Mouse (Mus musculus) heart, adult 8-10 months (tissue): Measurements from ENCODE around the gene Arl6ip4. TPM values are rescaled to one million over a fixed set of nuclear protein-coding genes. Genes with fewer than 3 reads are reported as not detected.

Experiments
- DNase-seq: peaks from one replicate; pipeline ENCODE4 v3.0.0; 2022; ENCODE audit warnings: low spot score
- total RNA-seq, 4 experiments: library from RNA; stranded (reverse); gene quantifications; 2 replicates each; pipeline ENCODE4 v1.2.4; 2022

The Arl6ip4 gene
- total RNA-seq, 4 experiments from 2014 or later = 34.8 to 38.4 (median 37.4) TPM

DNA sequence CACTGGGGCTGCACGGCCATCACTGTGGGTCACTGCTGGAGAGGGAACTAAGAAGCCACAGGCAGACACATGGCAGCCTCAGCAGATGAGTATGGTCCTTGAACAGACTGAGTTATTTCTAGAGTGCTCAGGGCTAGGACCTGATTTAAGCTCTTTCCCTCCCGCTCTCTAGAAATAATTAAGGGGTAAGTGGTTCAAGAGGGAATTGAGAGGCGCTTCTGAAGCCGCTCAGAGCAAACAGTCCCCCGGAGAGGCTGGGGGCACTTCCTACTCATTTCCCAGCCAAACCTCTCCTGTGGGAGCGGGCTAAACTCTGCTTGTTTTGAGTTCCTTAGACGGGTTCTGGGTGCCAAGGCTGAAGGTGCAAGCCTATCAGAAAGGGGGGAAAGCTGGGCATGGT lies 35.0 kb downstream of the Arl6ip4 start:
- DNase-seq = no peak

DNA sequence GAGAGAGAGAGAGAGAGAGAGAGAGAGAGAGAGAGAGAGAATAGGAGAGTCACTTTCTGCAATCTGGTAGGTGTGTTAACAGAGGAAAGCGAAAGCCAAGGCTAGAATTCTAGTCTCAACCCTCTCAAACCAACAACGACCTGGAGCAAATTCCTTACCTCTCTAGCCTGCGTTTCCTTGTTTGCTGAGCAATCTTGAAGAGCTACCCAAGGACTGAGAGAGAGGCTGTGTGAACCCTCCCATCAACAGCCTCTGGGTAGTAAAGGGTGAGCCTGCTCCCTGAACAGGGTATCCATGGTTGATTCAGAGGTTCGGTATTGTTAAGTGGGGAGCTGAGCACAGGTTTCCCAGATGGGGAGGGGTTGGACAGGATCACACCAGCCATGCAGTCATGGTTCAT lies 36.8 kb downstream of the Arl6ip4 start:
- no peak for DNase-seq

DNA sequence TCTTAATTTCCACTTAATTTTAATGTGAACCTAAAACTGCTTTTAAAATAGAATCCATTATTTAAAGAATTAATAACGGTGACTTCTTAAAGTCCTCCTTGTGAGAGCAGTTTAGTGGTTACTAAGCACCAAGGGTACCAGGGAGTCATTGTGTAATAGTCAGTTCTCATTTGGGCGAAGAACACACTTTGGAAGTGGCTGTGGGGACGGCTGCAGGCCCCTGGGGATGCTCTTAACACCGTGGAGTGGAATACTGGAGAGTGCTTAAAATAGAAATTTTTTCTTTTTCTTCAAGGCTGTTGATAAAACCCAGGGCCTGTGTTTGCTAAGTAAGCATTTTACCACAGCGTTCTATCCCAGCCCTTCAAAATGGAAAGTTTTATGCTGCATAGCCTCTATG lies 40.1 kb downstream of the Arl6ip4 start:
- no peak for DNase-seq

DNA sequence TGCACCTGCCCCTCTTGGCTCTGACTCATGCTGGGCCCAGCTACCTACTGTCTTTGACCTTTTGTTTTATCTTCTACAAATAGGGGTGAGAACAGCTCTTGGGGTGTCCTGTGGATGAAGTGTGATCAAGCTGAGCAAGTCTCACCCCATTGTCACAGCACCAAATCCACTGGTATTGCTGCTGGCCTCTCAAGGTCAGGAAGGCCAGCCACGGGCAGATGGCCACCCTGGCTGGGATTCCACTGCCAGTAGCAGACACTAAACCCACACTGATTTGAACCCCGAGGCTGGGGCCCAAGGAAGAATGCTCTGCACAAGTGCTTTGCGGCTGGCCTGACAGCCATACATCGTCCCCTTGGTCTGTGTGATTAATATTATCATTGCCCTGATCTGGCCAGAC lies 42.4 kb downstream of the Arl6ip4 start:
- no peak for DNase-seq

DNA sequence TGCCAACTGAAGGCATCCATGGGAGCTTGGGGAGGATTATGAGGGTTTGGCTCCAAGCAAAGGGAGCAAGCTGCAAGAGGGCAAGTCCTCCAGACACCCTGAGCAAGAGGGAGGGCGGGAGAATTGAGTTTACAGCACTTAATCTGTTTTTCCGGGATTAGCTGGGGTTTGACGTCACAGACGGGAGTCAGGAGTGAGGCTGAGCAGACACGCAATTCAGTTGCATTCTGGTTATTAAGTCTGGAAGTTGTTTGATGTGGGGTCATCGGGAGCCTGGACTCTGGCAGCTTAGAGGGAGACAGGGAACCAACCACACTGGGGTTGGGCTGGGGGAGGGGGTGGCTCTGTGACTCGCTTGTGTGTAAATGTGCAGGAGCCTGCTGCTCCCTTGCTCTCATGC lies 43.6 kb downstream of the Arl6ip4 start:
- no peak for DNase-seq

DNA sequence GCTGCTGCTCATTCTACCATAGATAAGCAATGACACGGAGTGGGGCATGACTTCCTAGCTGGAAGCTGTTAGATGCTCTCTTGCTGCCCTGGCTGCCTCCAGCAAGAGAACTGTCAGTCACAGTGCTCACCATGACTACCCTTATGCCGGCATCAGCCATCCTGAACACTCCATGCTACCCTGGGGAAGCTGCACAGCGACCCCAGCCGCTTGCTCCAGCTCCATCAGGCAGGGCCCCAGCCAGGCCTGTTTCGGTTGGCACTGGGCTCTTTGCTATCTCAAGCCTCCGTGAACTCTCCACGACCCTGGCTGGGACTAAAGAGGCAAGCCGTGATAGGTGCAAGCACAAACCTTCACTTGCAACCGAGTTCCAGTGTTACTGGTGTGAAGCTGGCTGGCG lies 45.9 kb downstream of the Arl6ip4 start:
- no peak for DNase-seq

DNA sequence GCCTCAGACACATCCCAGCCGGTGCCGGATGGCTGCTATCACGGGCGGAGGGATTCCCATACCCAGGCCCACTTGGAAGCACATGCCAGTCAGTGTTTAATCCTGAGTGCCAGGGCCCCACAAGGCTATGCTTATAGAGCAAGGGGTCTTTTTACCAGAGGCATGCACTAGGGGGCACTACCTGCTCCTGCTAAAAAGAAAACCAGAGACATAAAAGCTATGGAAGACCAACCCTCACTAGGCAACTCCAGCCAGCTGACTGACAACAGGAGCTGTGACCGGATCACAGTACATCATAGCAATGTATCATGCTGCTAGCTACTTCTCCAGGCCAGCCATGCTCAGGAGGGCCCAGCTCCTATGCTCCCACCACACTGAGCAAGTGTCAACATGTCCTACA lies 46.7 kb downstream of the Arl6ip4 start:
- peak; percentile 77 for DNase-seq

DNA sequence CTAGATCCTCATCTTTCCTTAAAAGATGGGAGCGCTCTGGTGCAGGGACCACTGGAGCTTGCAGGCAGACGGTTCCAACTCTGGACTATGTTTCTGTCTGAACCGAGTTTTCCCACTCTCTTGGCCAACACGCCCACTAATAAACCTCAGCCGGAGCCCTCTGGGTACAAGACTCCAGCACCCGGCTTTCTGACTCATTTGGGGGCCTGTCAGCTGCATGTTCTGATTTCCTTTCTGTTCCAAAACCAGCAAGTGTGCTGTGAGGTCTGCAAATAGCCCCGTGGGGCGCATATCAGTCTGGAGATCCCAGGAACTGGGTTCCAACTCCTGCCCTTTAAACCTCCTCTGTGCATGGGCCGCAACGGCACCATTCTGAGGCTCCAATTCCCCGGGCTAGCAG lies 47.6 kb downstream of the Arl6ip4 start:
- DNase-seq = no peak

DNA sequence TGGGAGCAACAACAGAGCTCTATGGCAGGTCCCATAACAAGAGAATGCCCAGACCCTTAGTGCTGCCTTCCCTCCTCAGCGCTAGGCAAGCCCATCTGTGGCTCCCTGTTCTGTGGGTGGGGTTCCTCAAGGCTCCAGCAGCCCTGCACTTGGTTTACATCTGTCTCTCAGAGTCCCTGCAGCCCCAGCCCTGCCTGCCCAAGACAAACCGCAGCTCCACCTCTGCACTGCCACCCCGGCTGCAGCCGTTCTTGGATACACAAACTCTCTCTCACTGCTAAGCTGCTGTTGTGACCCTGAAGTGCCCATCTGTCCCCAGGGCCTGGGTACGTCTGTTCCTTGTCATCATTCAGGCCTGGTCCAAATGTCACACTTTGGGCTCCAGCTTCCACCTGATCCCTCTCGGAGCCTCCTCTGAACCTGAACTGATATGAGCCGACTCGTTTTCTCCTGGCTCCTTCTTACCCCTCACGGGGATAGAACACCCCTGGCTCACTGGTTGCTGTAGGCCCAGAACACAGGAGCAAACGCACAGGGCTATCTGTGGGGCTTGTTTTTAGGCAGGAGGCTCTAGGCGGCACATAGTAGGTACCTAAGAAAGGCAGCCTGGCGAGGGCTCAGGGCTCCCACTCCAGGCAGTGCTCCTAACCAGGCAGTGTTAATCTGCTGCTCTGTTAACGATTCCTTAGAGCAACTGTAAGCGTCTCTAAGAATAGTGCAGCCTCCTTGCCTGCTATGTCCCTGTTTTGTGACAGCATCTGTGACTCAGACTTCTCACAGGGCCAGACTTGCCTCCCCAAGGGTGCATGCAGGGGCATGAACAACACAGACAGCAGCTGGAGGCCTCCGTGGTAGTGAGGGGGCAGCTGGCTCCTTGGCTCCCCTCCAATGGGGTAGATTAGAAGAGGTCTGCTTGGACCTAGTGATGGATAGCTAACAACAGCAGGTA lies 50.0 kb downstream of the Arl6ip4 start:
- DNase-seq = no peak

DNA sequence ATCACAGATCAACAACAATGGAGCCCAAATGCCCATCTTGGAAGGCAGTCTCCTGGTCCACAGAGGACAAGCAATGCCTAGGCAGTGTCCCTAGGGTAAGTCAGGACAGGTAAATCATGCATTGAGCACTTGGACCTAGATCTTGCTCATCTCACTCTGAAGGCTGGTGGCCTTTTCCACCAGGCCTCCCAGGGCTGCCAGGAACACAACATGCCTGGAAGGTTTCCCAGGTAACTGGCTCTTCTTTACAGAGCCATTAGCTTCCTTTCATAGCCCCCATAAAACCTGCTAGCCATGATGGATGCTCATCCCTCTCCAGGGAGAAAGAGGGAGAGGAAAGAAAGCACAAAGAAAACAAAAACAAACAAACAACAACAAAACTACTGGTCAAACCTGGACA lies 50.9 kb downstream of the Arl6ip4 start:
- DNase-seq = no peak

DNA sequence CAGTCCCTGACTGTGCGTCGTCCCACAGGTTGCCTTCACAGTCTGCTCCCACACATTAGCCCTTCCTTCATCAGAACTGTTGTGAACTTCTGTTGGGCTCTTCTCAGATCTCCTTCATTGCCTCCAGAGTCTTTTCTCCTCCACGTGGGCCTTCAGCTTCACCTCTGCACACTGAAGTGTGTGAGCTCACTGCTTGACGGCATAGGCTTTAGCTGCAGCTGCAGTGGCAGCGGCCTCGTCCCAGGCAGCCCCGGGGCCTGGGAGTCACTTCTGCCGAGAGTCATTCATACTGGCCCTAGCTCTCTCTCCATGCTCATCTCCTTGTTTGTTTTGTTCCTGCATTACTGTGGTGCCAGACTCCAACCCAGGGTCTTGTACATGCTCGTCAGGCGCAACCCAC lies 51.7 kb downstream of the Arl6ip4 start:
- no peak for DNase-seq

Other genes starting within 250 kb of the Arl6ip4 start
- gene Hcar1, start 236.1 kb upstream of the Arl6ip4 start, total RNA-seq = under 1 TPM; 0.31 to 0.52 (median 0.42) TPM
- gene Denr, start 208.9 kb upstream of the Arl6ip4 start, total RNA-seq = 10 to 100 TPM; 45.9 to 52.4 (median 50.6) TPM
- gene Gm43518, start 188.7 kb upstream of the Arl6ip4 start, total RNA-seq = under 1 TPM in 1 of 4 experiments, not detected in 3; 0.92 TPM
- 1 to 10 TPM in 3 of 4 experiments, under 1 TPM in 1; 0.60 to 3.8 (median 2.0) TPM for gene Ccdc62, start 185.4 kb upstream of the Arl6ip4 start, total RNA-seq
- gene Hip1r, start 142.5 kb upstream of the Arl6ip4 start, total RNA-seq = 10 to 100 TPM; 11.5 to 15.5 (median 13.7) TPM
- gene Vps37b, start 83.8 kb upstream of the Arl6ip4 start, total RNA-seq = 10 to 100 TPM; 13.7 to 24.0 (median 16.5) TPM
- 10 to 100 TPM in 3 of 4 experiments, 1 to 10 TPM in 1; 9.5 to 11.9 (median 11.1) TPM for gene Abcb9, start 20.3 kb upstream of the Arl6ip4 start, total RNA-seq
- 10 to 100 TPM; 14.1 to 20.7 (median 19.2) TPM for gene Ogfod2, start 3.8 kb upstream of the Arl6ip4 start, total RNA-seq
- gene Pitpnm2, start 133.7 kb downstream of the Arl6ip4 start, total RNA-seq = 10 to 100 TPM; 39.8 to 52.2 (median 44.5) TPM
- 1 to 10 TPM; 3.6 to 5.7 (median 5.0) TPM for gene Mphosph9, start 211.9 kb downstream of the Arl6ip4 start, total RNA-seq
- gene 2810006K23Rik, start 212.0 kb downstream of the Arl6ip4 start, total RNA-seq = 10 to 100 TPM; 13.8 to 15.3 (median 14.5) TPM
- 100 to 1,000 TPM; 138 to 152 (median 145) TPM for gene Cdk2ap1, start 247.0 kb downstream of the Arl6ip4 start, total RNA-seq